8 mouse cellular contexts compared by ENCODE assay signal in the genomic region with DNA sequence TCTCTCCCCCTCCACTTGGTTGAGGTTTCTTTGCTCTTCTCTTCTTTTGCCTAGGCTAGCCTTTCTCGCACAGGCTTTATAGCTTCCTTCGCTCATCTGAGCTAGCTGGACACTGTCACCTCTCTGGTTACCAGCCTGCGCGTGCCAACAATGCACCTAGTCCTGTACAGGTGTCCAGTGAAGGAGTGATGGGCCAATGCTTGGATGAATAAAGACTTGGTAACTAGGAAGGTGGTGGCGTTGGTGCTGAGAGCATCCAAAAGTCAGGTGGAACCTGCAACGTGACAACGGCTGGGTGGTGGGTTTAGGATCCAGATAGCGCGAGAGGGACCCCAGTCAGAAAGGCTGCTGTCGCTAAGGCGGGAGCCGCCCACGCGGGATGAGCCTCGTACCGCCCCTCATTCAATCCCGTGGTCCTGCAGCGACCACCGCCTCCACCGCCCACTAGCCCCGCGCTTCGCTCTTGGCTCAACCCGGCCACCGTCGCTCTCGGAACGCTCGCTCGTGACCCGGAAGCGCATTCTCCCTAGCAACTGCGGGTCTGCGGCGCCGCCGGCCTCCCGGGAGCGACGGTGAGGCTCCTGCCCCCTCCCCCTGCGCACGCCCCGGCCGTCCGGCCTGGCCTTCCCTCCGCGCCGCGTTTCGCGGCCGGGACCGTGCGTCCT. TPM values are rescaled to one million over a fixed set of nuclear protein-coding genes. Genes with fewer than 3 reads are reported as not detected.
DNase-seq lines count a peak whose midpoint lies in the region; ATAC-seq and TF ChIP-seq lines count a peak whose summit lies in the region.

Gene Dis3l2 (plus strand): TSS at position 509 of the 665 bp plus-strand sequence.

- H3ac ChIP-seq in C2C12 (ENCODE audit: control insufficient read depth, insufficient read length, low read depth) = peak within 1 kb of the TSS; percentile 89

- H3K79me2 ChIP-seq in C2C12 (ENCODE audit: control insufficient read depth, insufficient read depth) = peaks cover 22% of the 10 kb centered on the region

- H3K9ac ChIP-seq in heart, embryonic 12.5 days = peak within 1 kb of the TSS; percentile 92
- peak within 1 kb of the TSS; percentile 90 for H3K9ac ChIP-seq in kidney, postnatal 0 days (ENCODE audit: low read depth, low read length)
- peak within 1 kb of the TSS; percentile 92 for H3K9ac ChIP-seq in liver, embryonic 11.5 days (ENCODE audit: low read depth, low read length)
- H3K9ac ChIP-seq in stomach, embryonic 14.5 days (replicated peaks; ENCODE audit: low read depth, low read length) = peak within 1 kb of the TSS; percentile 84

- H3K36me3 ChIP-seq in C2C12 (ENCODE audit: control insufficient read depth, insufficient read depth) = no peaks in the 10 kb centered on the region
- no peaks in the 10 kb centered on the region for H3K36me3 ChIP-seq in erythroblast, embryonic 14.5 days (ENCODE audit: control insufficient read depth)
- no peaks in the 10 kb centered on the region for H3K36me3 ChIP-seq in heart, embryonic 12.5 days
- H3K36me3 ChIP-seq in kidney, postnatal 0 days (ENCODE audit: insufficient read depth, low read length) = no peaks in the 10 kb centered on the region
- H3K36me3 ChIP-seq in liver, embryonic 11.5 days (ENCODE audit: control insufficient read depth, insufficient read depth, low read length) = no peaks in the 10 kb centered on the region
- H3K36me3 ChIP-seq in stomach, embryonic 14.5 days (ENCODE audit: control insufficient read depth, insufficient read depth, low read length) = no peaks in the 10 kb centered on the region

- no peaks in the 10 kb centered on the region for H3K27me3 ChIP-seq in C2C12 (ENCODE audit: control insufficient read depth, insufficient read depth, insufficient read length)
- no peaks in the 10 kb centered on the region for H3K27me3 ChIP-seq in erythroblast, embryonic 14.5 days (ENCODE audit: control insufficient read depth)
- no peaks in the 10 kb centered on the region for H3K27me3 ChIP-seq in heart, embryonic 12.5 days (replicated peaks)
- H3K27me3 ChIP-seq in kidney, postnatal 0 days (ENCODE audit: insufficient read depth, low read length) = no peaks in the 10 kb centered on the region
- no peaks in the 10 kb centered on the region for H3K27me3 ChIP-seq in liver, embryonic 11.5 days (replicated peaks; ENCODE audit: control insufficient read depth, insufficient read depth, low read length)
- H3K27me3 ChIP-seq in stomach, embryonic 14.5 days (ENCODE audit: control insufficient read depth, insufficient read depth, low read length) = no peaks in the 10 kb centered on the region

- peak; percentile 61 for TF ChIP-seq POLR2A in brain, embryonic 14.5 days (IDR thresholded peaks at IDR 0.05; ENCODE audit: borderline replicate concordance, extremely low read depth, insufficient read depth, insufficient read length, poor library complexity, severe bottlenecking)

- H3K4me2 ChIP-seq in heart, embryonic 12.5 days = peak within 1 kb of the TSS; percentile 77
- H3K4me2 ChIP-seq in kidney, postnatal 0 days (ENCODE audit: low read length) = peak within 1 kb of the TSS; percentile 78
- H3K4me2 ChIP-seq in liver, embryonic 11.5 days = peak within 1 kb of the TSS; percentile 80
- peak within 1 kb of the TSS; percentile 73 for H3K4me2 ChIP-seq in stomach, embryonic 14.5 days (replicated peaks; ENCODE audit: low read depth, low read length)

- H3K27ac ChIP-seq in heart, embryonic 12.5 days (ENCODE audit: poor library complexity, severe bottlenecking) = peak within 1 kb of the TSS; percentile 86
- H3K27ac ChIP-seq in kidney, postnatal 0 days = peak within 1 kb of the TSS; percentile 93
- peak within 1 kb of the TSS; percentile 86 for H3K27ac ChIP-seq in liver, embryonic 11.5 days (ENCODE audit: low read depth, low read length)
- H3K27ac ChIP-seq in stomach, embryonic 14.5 days (ENCODE audit: low read length) = peak within 1 kb of the TSS; percentile 90

- H3K4me1 ChIP-seq in erythroblast, embryonic 14.5 days (ENCODE audit: control insufficient read depth) = peaks cover 40% of the 10 kb centered on the region
- H3K4me1 ChIP-seq in heart, embryonic 12.5 days (replicated peaks) = peaks cover 9% of the 10 kb centered on the region
- H3K4me1 ChIP-seq in kidney, postnatal 0 days (replicated peaks; ENCODE audit: insufficient read depth, low read length) = 0 out of 2 replicates have a peak, but pooled peaks cover 5% of the 10 kb centered on the region
- peaks cover 17% of the 10 kb centered on the region for H3K4me1 ChIP-seq in liver, embryonic 11.5 days (replicated peaks; ENCODE audit: control insufficient read depth, insufficient read depth, low read length)
- H3K4me1 ChIP-seq in stomach, embryonic 14.5 days (ENCODE audit: control insufficient read depth, insufficient read depth, low read length) = peaks cover 2% of the 10 kb centered on the region; the same call in 1 of the 2 replicates

- ATAC-seq in heart, embryonic 12.5 days (ENCODE audit: insufficient number of reproducible peaks, low FRiP score) = peak; percentile 90
- ATAC-seq in kidney, postnatal 0 days (replicated peaks; ENCODE audit: low FRiP score, low read depth) = peak; percentile 92
- ATAC-seq in liver, embryonic 11.5 days (replicated peaks; ENCODE audit: low FRiP score) = peak; percentile 86
- ATAC-seq in stomach, embryonic 14.5 days (ENCODE audit: insufficient number of reproducible peaks, insufficient read depth, low FRiP score, low read depth) = peak; percentile 92

- TF ChIP-seq CTCF in C2C12 (IDR thresholded peaks at IDR 0.05; ENCODE audit: control insufficient read depth, insufficient read depth, insufficient read length) = no peak
- no peak for TF ChIP-seq CTCF in brain, embryonic 14.5 days (IDR thresholded peaks at IDR 0.05; ENCODE audit: borderline replicate concordance, extremely low read depth, insufficient read depth, insufficient read length)
- TF ChIP-seq CTCF in kidney, postnatal 0 days (IDR thresholded peaks at IDR 0.05; ENCODE audit: low read depth) = no peak

- H3K79me3 ChIP-seq in C2C12 (ENCODE audit: low read depth) = peaks cover 4% of the 10 kb centered on the region

- peak within 1 kb of the TSS; percentile 72 for H3K4me3 ChIP-seq in C2C12 (ENCODE audit: insufficient read depth, poor library complexity, severe bottlenecking)
- peak within 1 kb of the TSS; percentile 92 for H3K4me3 ChIP-seq in erythroblast, embryonic 14.5 days (replicated peaks)
- H3K4me3 ChIP-seq in heart, embryonic 12.5 days = peak within 1 kb of the TSS; percentile 91
- H3K4me3 ChIP-seq in kidney, postnatal 0 days (replicated peaks; ENCODE audit: low read depth, low read length) = peak within 1 kb of the TSS; percentile 92
- H3K4me3 ChIP-seq in liver, embryonic 11.5 days (ENCODE audit: low read depth, low read length) = peak within 1 kb of the TSS; percentile 94
- H3K4me3 ChIP-seq in stomach, embryonic 14.5 days (ENCODE audit: low read depth, low read length) = peak within 1 kb of the TSS; percentile 75

- peak; percentile 96 for DNase-seq in brain, embryonic 14.5 days (ENCODE audit: low read depth)
- peak; percentile 92 for DNase-seq in kidney, postnatal 0 days (ENCODE audit: low spot score)
- peak; percentile 89 for DNase-seq in liver, embryonic 11.5 days (ENCODE audit: low spot score)
- DNase-seq in naive thymus-derived CD4-positive, alpha-beta T cell, adult 2 months (ENCODE audit: low read depth) = peak; percentile 78

- H3K9me3 ChIP-seq in erythroblast, embryonic 14.5 days (ENCODE audit: control insufficient read depth, low read length) = no peaks in the 10 kb centered on the region
- H3K9me3 ChIP-seq in heart, embryonic 12.5 days (replicated peaks) = no peaks in the 10 kb centered on the region
- H3K9me3 ChIP-seq in kidney, postnatal 0 days (replicated peaks; ENCODE audit: low read length) = no peaks in the 10 kb centered on the region
- H3K9me3 ChIP-seq in liver, embryonic 11.5 days (ENCODE audit: control insufficient read depth, low read length) = no peaks in the 10 kb centered on the region
- H3K9me3 ChIP-seq in stomach, embryonic 14.5 days (ENCODE audit: control insufficient read depth, low read depth, low read length) = no peaks in the 10 kb centered on the region

- 3% methylated on average over 51 of the region's 54 CpGs for WGBS in heart, embryonic 12.5 days
- 2% methylated on average over 54 of the region's 54 CpGs for WGBS in kidney, postnatal 0 days
- WGBS in liver, embryonic 11.5 days = 4% methylated on average over 40 of the region's 54 CpGs
- 2% methylated on average over 52 of the region's 54 CpGs for WGBS in stomach, embryonic 14.5 days

TF ChIP-seq in C2C12, 6 proteins besides CTCF, POLR2A, EP300 and RAD21:
- TF ChIP-seq MAX (IDR thresholded peaks at IDR 0.05) = peak; percentile 53
- no peak for TF ChIP-seq MYOD1 (IDR thresholded peaks at IDR 0.05; ENCODE audit: control insufficient read depth, insufficient read length, low read depth)

RNA-seq across cellular contexts. Expression of gene Dis3l2, which starts in this region (rescaled TPM):
- polyA plus RNA-seq in C2C12 (2012; fragmentation: generic; extraction: Trizol) = 6.6 TPM
- 37.4 and 39.5 TPM in 2 replicates for polyA plus RNA-seq in brain, embryonic 14.5 days (2012; rRNA removed)
- polyA plus RNA-seq in erythroblast, embryonic 14.5 days (2012) = 0.40 and 0.53 TPM in 2 replicates
- polyA plus RNA-seq in heart, embryonic 12.5 days (2016; fragmentation: Nextera tagmentation; extraction: Ambion mirVana) = 17.0 and 18.2 TPM in 2 replicates
- polyA plus RNA-seq in kidney, postnatal 0 days (2015; fragmentation: Nextera tagmentation; extraction: Ambion mirVana) = 20.9 and 23.1 TPM in 2 replicates
- 20.2 and 21.2 TPM in 2 replicates for polyA plus RNA-seq in liver, embryonic 11.5 days (2014; fragmentation: Nextera tagmentation; extraction: Ambion mirVana)
- polyA plus RNA-seq in stomach, embryonic 14.5 days (2014; fragmentation: Nextera tagmentation; extraction: Ambion mirVana) = 25.8 and 26.4 TPM in 2 replicates

Comparison
In these comparisons a context has a peak if more than half of its experiments do, and no peak if none do; other contexts are left out.
1. Peak in every context shown above with its lines: DNase-seq, ATAC-seq, H3K4me3 ChIP-seq and H3K27ac ChIP-seq.